Mouse (Mus musculus): ENCODE data around the gene G6pc3. TPM values are rescaled to one million over a fixed set of nuclear protein-coding genes. Genes with fewer than 3 reads are reported as not detected.

The G6pc3 gene
- total and polyA plus RNA-seq, 3 experiments: 31.3 to 72.3 (median 34.7) TPM

- Histone ChIP-seq H3K27ac (ENCODE audit: insufficient read depth, low read depth) (no peak overlapping the region), H3K36me3 (replicated peaks in 1 of 2; ENCODE audit: control insufficient read depth in 1 of 2, insufficient read depth in 1 of 2, low read length in 1 of 2) (no peaks in the 10 kb centered on the region), H3K27me3 (replicated peaks) (peaks cover 53% of the 10 kb centered on the region), H3K9ac (ENCODE audit: insufficient read depth, low read depth) (no peak overlapping the region), H3K4me1 (ENCODE audit: control insufficient read depth in 1 of 2, insufficient read depth in 2 of 2) (no peaks in the 10 kb centered on the region), H3K4me3 (replicated peaks in 1 of 3; ENCODE audit: low read depth in 2 of 3, low read length in 2 of 3, poor library complexity in 1 of 3) (no peak overlapping the region), H3K4me2 (ENCODE audit: insufficient read depth, low read depth, poor library complexity, severe bottlenecking) (no peak overlapping the region), H3K9me3 (replicated peaks; ENCODE audit: low read length) (no peaks in the 10 kb centered on the region), H3K79me2 (replicated peaks; ENCODE audit: control insufficient read depth, extremely low read depth, insufficient read depth, poor library complexity, severe bottlenecking) (no peaks in the 10 kb centered on the region)
- in situ Hi-C loops (cut with MboI; ENCODE audit: low pct_ligation_motif_present, low pct_unique_long_range_greater_than_20kb, low sequenced_read_pairs): no loop called here
- dilution Hi-C loops (cut with MboI; ENCODE audit: extremely low pct_ligation_motif_present, extremely low pct_unique_long_range_greater_than_20kb, low sequenced_read_pairs): no loop called here
- TF ChIP-seq NRF1 (IDR thresholded peaks at IDR 0.05; ENCODE audit: low read depth, low read length) (no peak), MAFK (IDR thresholded peaks at IDR 0.05; ENCODE audit: insufficient replicate concordance, low read length) (no peak), USF1 (IDR thresholded peaks at IDR 0.05; ENCODE audit: low read depth, low read length) (no peak), MAX (IDR thresholded peaks at IDR 0.05; ENCODE audit: low read length) (no peak), BHLHE40 (IDR thresholded peaks at IDR 0.05; ENCODE audit: low read depth, low read length) (no peak), TCF12 (IDR thresholded peaks at IDR 0.05; ENCODE audit: low read depth, low read length) (no peak), EP300 (IDR thresholded peaks at IDR 0.05; ENCODE audit: low read length) (no peak), CHD2 (IDR thresholded peaks at IDR 0.05; ENCODE audit: low read length) (no peak), KAT2A (IDR thresholded peaks at IDR 0.05; ENCODE audit: insufficient replicate concordance, low read length) (no peak), MAZ (IDR thresholded peaks at IDR 0.05; ENCODE audit: low read depth, low read length) (no peak), IRF4 (IDR thresholded peaks at IDR 0.05; ENCODE audit: low read depth, low read length) (no peak), POLR2AphosphoS2 (IDR thresholded peaks at IDR 0.05; ENCODE audit: low read depth, low read length) (no peak), JUN (IDR thresholded peaks at IDR 0.05; ENCODE audit: insufficient read depth, low read depth, low read length) (no peak), HCFC1 (IDR thresholded peaks at IDR 0.05; ENCODE audit: low read depth, low read length) (no peak), ZMIZ1 (IDR thresholded peaks at IDR 0.05; ENCODE audit: low read depth, low read length) (no peak)
- DNase-seq (ENCODE audit: extremely low read depth): no peak
These were observed 46.6 kb downstream of the G6pc3 start for GRCm38 (mm10) chr11:102236022-102236421.

GRCm38 (mm10) chr11:102240636-102241035, 51.2 kb downstream of the G6pc3 start:
- in situ Hi-C loops (cut with MboI; ENCODE audit: low pct_ligation_motif_present, low pct_unique_long_range_greater_than_20kb, low sequenced_read_pairs): no loop called here
- no peak for TF ChIP-seq NRF1 (IDR thresholded peaks at IDR 0.05; ENCODE audit: low read depth, low read length)
- no peak for TF ChIP-seq ZNF384 (IDR thresholded peaks at IDR 0.05; ENCODE audit: low read depth, low read length)
- TF ChIP-seq UBTF (IDR thresholded peaks at IDR 0.05; ENCODE audit: low read depth, low read length): no peak
- no peak for TF ChIP-seq ZMIZ1 (IDR thresholded peaks at IDR 0.05; ENCODE audit: low read depth, low read length)
- TF ChIP-seq ZKSCAN1 (IDR thresholded peaks at IDR 0.05; ENCODE audit: borderline replicate concordance, low read depth, low read length): no peak
- TF ChIP-seq POLR2A (IDR thresholded peaks at IDR 0.05; ENCODE audit: low read depth, low read length): no peak
- no peak for TF ChIP-seq USF2 (conservative IDR thresholded peaks at IDR 0.05; ENCODE audit: low read depth, low read length)
- TF ChIP-seq MAFK (IDR thresholded peaks at IDR 0.05; ENCODE audit: insufficient replicate concordance, low read length): no peak
- TF ChIP-seq ZC3H11A (IDR thresholded peaks at IDR 0.05; ENCODE audit: low read depth, low read length): no peak
- no peak for TF ChIP-seq E2F4 (IDR thresholded peaks at IDR 0.05; ENCODE audit: insufficient replicate concordance, low read depth, low read length)
- TF ChIP-seq CTCF (conservative IDR thresholded peaks at IDR 0.05 in 1 of 2, IDR thresholded peaks at IDR 0.05 in 1 of 2; ENCODE audit: low read depth in 2 of 2, low read length in 2 of 2): no peak
- no peak for TF ChIP-seq EP300 (IDR thresholded peaks at IDR 0.05; ENCODE audit: low read length)
- TF ChIP-seq MEF2A (IDR thresholded peaks at IDR 0.05; ENCODE audit: borderline replicate concordance, low read depth, low read length): no peak
- no peak for TF ChIP-seq CHD1 (IDR thresholded peaks at IDR 0.05; ENCODE audit: low read depth, low read length)
- no peak for TF ChIP-seq SMC3 (IDR thresholded peaks at IDR 0.05; ENCODE audit: low read depth, low read length)
- Histone ChIP-seq H3K27me3 (replicated peaks) (peaks cover 52% of the 10 kb centered on the region), H3K4me2 (ENCODE audit: insufficient read depth, low read depth, poor library complexity, severe bottlenecking) (no peak overlapping the region), H3K9me3 (replicated peaks; ENCODE audit: low read length) (peaks cover 8% of the 10 kb centered on the region), H3K4me1 (ENCODE audit: control insufficient read depth in 1 of 2, insufficient read depth in 2 of 2) (peaks cover 8 to 12% of the 10 kb centered on the region in 2 experiments), H3K79me2 (replicated peaks; ENCODE audit: control insufficient read depth, extremely low read depth, insufficient read depth, poor library complexity, severe bottlenecking) (no peaks in the 10 kb centered on the region), H3K4me3 (replicated peaks in 1 of 3; ENCODE audit: low read depth in 2 of 3, low read length in 2 of 3, poor library complexity in 1 of 3) (no peak overlapping the region), H3K36me3 (replicated peaks in 1 of 2; ENCODE audit: control insufficient read depth in 1 of 2, insufficient read depth in 1 of 2, low read length in 1 of 2) (no peaks in the 10 kb centered on the region), H3K27ac (ENCODE audit: insufficient read depth, low read depth) (no peak overlapping the region), H3K9ac (ENCODE audit: insufficient read depth, low read depth) (no peak overlapping the region)
- dilution Hi-C loops (cut with MboI; ENCODE audit: extremely low pct_ligation_motif_present, extremely low pct_unique_long_range_greater_than_20kb, low sequenced_read_pairs): no loop called here
- no peak for DNase-seq (ENCODE audit: extremely low read depth)

Data from CH12.LX (cell line).